Mouse (Mus musculus) forebrain, embryonic 16.5 days (tissue): ENCODE measurements around the gene Rap2a. TPM values are rescaled to one million over a fixed set of nuclear protein-coding genes. Genes with fewer than 3 reads are reported as not detected.

Experiments used
- ATAC-seq: fragments of 200-750 bp; cut with Nextera tagmentation; 2 replicates; pipeline ENCODE4 v1.8.0; 2017; ENCODE audit warnings: mild to moderate bottlenecking, moderate library complexity
- H3K27ac ChIP-seq: fragments of 300-500 bp; sonication (generic); 2 replicates; pipeline ENCODE4 v1.5.1; 2014; ENCODE audit warnings: low read length, control low read depth
- H3K27me3 ChIP-seq: fragments of 300-500 bp; sonication (generic); replicated peaks from 2 replicates; pipeline ENCODE4 v1.6.1; 2014; ENCODE audit warnings: low read length; ENCODE audit not compliant: control insufficient read depth, insufficient read depth
- H3K36me3 ChIP-seq: fragments of 300-500 bp; sonication (generic); 2 replicates; pipeline ENCODE4 v1.6.1; 2014; ENCODE audit not compliant: control insufficient read depth, insufficient read depth
- H3K4me1 ChIP-seq: fragments of 300-500 bp; sonication (generic); replicated peaks from 2 replicates; pipeline ENCODE4 v1.6.1; 2014; ENCODE audit warnings: low read length; ENCODE audit not compliant: control insufficient read depth, insufficient read depth
- H3K4me2 ChIP-seq: fragments of 300-500 bp; sonication (generic); 2 replicates; pipeline ENCODE4 v1.6.1; 2014; ENCODE audit warnings: mild to moderate bottlenecking, low read length, control low read depth
- H3K4me3 ChIP-seq: fragments of 300-500 bp; sonication (generic); replicated peaks from 2 replicates; pipeline ENCODE4 v1.5.1; 2014; ENCODE audit warnings: mild to moderate bottlenecking, low read length, control low read depth
- H3K9ac ChIP-seq: fragments of 300-500 bp; sonication (generic); replicated peaks from 2 replicates; pipeline ENCODE4 v1.6.1; 2014; ENCODE audit warnings: low read depth, low read length, control low read depth
- H3K9me3 ChIP-seq: fragments of 300-500 bp; sonication (generic); 2 replicates; pipeline ENCODE4 v1.6.1; 2016; ENCODE audit warnings: low read length; ENCODE audit not compliant: control insufficient read depth
- WGBS: fragments of 180-500 bp; shearing (Covaris S2); extraction: QIAGEN DNeasy Blood & Tissue Kit; methylation state at CpG from one replicate; pipeline ENCODE4 v1.1.7; 2014; 5-methylcytosine and 5-hydroxymethylcytosine counted together
- polyA plus RNA-seq: library from polyadenylated mRNA; unstranded; fragments of >200 nt; fragmentation: Nextera tagmentation; extraction: Ambion mirVana; gene quantifications from 2 replicates; pipeline ENCODE4 v1.2.1, GENCODE M21; 2015

Rap2a gene
- polyA plus RNA-seq, 1 experiment from 2014 or later: 19.9 TPM

DNA sequence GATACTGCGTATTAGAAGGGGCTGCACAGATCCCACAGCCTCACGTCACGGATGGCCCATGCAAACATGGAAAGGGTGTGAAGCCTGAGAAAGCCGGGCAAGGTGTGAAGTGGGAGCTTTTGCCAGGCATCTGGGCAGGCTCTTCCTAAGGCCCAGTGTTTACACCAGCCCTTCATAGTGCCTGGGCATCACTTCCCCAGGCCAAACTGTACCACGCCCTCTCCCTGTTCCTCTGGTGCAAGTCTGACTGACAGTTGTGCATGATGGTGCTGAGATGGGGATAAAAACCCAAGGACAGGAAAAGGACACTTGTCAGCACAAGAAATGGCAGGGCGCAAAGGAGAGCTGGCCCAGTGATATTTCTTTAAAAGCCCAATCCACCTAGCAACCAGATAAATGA lies 27.7 kb downstream of the Rap2a start:
- H3K9ac ChIP-seq: no peak overlapping the region
- no peaks in the 10 kb centered on the region for H3K36me3 ChIP-seq
- no peaks in the 10 kb centered on the region for H3K27me3 ChIP-seq
- H3K4me3 ChIP-seq: no peak overlapping the region
- 87% methylated on average over 6 of the region's 6 CpGs for WGBS
- no peak for ATAC-seq
- no peaks in the 10 kb centered on the region for H3K9me3 ChIP-seq
- H3K4me2 ChIP-seq: no peak overlapping the region
- H3K4me1 ChIP-seq: peaks cover 8% of the 10 kb centered on the region
- H3K27ac ChIP-seq: no peak overlapping the region

DNA sequence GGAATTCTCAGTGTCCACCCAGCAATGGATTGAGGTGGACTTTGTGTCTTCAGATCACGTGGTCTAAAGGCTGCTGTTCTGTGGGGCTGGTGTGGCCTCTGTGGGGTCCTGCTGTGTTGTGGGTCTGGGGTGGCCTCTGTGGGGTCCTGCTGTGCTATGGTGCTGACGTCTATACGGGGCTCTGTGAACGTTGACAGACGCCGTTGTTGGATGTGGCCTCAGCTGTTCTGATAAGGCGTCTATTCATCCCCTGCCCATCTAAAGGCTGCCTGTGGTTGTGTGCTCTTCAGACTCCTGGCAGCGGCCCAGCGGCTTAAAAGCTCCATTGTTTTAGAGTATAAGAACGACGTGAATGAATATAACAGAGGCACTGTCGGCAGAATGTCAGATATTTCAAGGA lies 29.3 kb downstream of the Rap2a start:
- Histone ChIP-seq H3K4me1 (peaks cover 8% of the 10 kb centered on the region), H3K27ac (no peak overlapping the region), H3K9me3 (no peaks in the 10 kb centered on the region), H3K4me2 (no peak overlapping the region), H3K36me3 (no peaks in the 10 kb centered on the region), H3K27me3 (no peaks in the 10 kb centered on the region), H3K9ac (no peak overlapping the region), H3K4me3 (no peak overlapping the region)
- peak; percentile 74 for ATAC-seq
- WGBS: 7% methylated on average over 12 of the region's 12 CpGs

- H3K9ac ChIP-seq: no peak overlapping the region
- ATAC-seq: no peak
- H3K27me3 ChIP-seq: no peaks in the 10 kb centered on the region
- H3K27ac ChIP-seq: no peak overlapping the region
- no peak overlapping the region for H3K4me3 ChIP-seq
- 87% methylated on average over 16 of the region's 16 CpGs for WGBS
- H3K36me3 ChIP-seq: no peaks in the 10 kb centered on the region
- H3K4me1 ChIP-seq: peaks cover 8% of the 10 kb centered on the region
- no peak overlapping the region for H3K4me2 ChIP-seq
- no peaks in the 10 kb centered on the region for H3K9me3 ChIP-seq
These were observed 30.5 kb downstream of the Rap2a start for GRCm38 (mm10) chr14:120508566-120509365.

DNA sequence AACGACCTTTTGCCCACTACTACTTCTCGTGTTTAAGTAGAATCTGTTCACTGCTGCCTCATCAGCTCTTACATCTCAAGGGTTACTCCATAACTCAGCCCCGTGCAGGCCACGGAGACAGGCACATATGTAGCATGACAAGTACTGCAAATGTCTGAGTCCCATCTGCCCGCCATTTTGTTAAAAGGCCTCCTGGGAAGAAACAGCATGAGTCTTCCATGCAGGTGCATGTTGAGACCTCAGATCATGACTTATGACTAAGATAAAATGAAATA lies 31.1 kb downstream of the Rap2a start:
- Histone ChIP-seq H3K9me3 (no peaks in the 10 kb centered on the region), H3K4me2 (no peak overlapping the region), H3K4me3 (no peak overlapping the region), H3K36me3 (no peaks in the 10 kb centered on the region), H3K4me1 (peaks cover 8% of the 10 kb centered on the region), H3K27ac (no peak overlapping the region), H3K27me3 (no peaks in the 10 kb centered on the region), H3K9ac (no peak overlapping the region)
- WGBS: 86% methylated on average over 5 of the region's 5 CpGs
- no peak for ATAC-seq

- 85% methylated on average over 5 of the region's 5 CpGs for WGBS
- Histone ChIP-seq H3K4me1 (peaks cover 8% of the 10 kb centered on the region), H3K9ac (no peak overlapping the region), H3K4me3 (no peak overlapping the region), H3K9me3 (no peaks in the 10 kb centered on the region), H3K27ac (no peak overlapping the region), H3K4me2 (no peak overlapping the region), H3K36me3 (no peaks in the 10 kb centered on the region), H3K27me3 (no peaks in the 10 kb centered on the region)
- no peak for ATAC-seq
These were observed 33.6 kb downstream of the Rap2a start for GRCm38 (mm10) chr14:120511821-120512220.

DNA sequence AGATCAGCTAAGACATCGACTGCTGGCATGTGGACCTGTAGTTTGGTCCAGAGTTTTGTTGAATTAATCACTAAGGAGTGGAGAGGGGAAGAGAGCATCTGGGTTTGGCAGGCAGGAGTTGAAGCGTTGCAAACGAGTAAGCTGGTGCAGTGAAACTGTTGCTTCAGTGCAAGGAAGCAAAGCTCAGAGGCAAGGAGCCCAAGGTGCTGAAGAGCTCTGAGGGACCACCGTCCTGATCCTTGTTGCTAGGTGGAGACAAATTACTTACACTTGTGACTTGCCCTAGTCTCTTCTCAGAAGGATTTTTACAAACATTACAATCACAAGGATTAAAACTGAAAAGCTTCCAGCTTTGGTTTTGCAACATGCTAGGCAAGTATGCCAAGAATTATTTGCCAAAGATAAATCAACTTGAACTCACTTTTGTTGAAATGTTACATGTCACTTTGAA lies 36.6 kb downstream of the Rap2a start:
- Histone ChIP-seq H3K4me3 (no peak overlapping the region), H3K9ac (no peak overlapping the region), H3K9me3 (no peaks in the 10 kb centered on the region), H3K27ac (no peak overlapping the region), H3K36me3 (no peaks in the 10 kb centered on the region), H3K4me1 (no peaks in the 10 kb centered on the region; the same call in 1 of the 2 replicates), H3K4me2 (no peak overlapping the region), H3K27me3 (no peaks in the 10 kb centered on the region)
- 49% methylated on average over 4 of the region's 4 CpGs for WGBS
- ATAC-seq: peak; percentile 43; the same call in 1 of the 2 replicates

DNA sequence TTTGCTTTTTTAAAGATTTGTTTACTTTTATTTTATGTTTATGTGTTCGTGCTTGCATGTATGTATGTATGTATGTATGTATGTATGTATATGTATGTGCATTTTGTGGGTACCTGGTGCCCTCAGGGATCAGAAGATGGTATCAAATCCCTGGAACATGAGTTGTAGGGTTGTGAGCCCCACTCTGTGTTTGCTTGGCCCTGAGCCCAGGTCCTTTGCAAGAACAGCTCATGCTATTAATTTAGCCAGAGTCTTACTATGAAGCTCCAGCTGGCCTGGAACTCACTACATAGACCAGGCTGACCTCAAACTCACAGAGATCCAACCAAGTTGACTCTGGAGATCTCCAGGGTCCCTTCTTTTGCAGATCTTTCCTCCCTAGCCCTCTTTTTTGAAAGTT lies 37.1 kb downstream of the Rap2a start:
- H3K9ac ChIP-seq: no peak overlapping the region
- H3K4me3 ChIP-seq: no peak overlapping the region
- H3K27me3 ChIP-seq: no peaks in the 10 kb centered on the region
- WGBS: 64% methylated on average over 1 of the region's 1 CpGs
- H3K4me2 ChIP-seq: no peak overlapping the region
- ATAC-seq: 0 out of 2 replicates have a peak, but pooled peaks have one; percentile 57
- H3K27ac ChIP-seq: no peak overlapping the region
- H3K36me3 ChIP-seq: no peaks in the 10 kb centered on the region
- no peaks in the 10 kb centered on the region for H3K9me3 ChIP-seq
- no peaks in the 10 kb centered on the region; the same call in 1 of the 2 replicates for H3K4me1 ChIP-seq

DNA sequence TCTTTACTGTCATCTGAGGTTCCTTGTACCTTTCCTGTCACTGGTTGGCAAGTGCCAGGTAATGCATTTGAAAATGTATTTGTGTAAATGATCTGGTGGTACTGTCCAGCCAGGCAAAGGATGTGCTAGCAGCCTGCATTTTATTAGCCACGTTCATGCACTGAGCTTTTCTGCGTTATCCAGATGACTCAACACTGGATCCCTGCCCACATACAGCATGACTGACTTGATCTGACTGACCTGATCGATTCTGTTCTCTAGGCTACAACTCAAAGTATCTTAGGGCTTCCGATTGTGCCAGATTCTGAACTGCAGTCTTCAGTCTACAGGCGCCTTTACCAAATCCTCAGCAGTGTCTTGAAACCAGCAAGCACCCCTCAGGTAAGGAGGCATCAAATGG lies 40.5 kb downstream of the Rap2a start:
- 88% methylated on average over 5 of the region's 5 CpGs for WGBS

DNA sequence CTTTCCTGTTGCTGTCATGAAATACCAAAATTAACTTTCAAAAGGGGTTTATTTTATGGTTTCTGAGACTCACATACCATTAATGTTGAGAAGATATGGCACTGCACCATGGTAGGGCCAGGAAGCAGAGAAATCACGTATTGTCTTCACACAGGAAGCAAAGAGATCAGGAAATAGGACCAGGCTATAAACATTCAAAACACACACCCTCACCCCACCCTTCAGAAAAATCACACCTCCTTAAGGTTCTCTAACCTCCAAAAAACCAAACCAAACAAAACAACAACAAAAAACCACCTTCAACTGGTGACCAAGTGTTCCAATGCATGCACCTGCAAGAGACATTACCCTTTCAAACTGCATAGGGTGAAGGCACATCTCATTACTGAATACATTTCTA lies 41.7 kb downstream of the Rap2a start:
- H3K4me2 ChIP-seq: no peak overlapping the region
- H3K4me1 ChIP-seq: no peaks in the 10 kb centered on the region; the same call in 1 of the 2 replicates
- H3K36me3 ChIP-seq: no peaks in the 10 kb centered on the region
- H3K27ac ChIP-seq: no peak overlapping the region
- H3K9me3 ChIP-seq: no peaks in the 10 kb centered on the region
- H3K9ac ChIP-seq: no peak overlapping the region
- WGBS: 74% methylated on average over 1 of the region's 1 CpGs
- no peaks in the 10 kb centered on the region for H3K27me3 ChIP-seq
- ATAC-seq: no peak
- no peak overlapping the region for H3K4me3 ChIP-seq

More for the DNA sequence above, 40.5 kb downstream of the Rap2a start:
- Histone ChIP-seq H3K36me3 (no peaks in the 10 kb centered on the region), H3K9ac (no peak overlapping the region), H3K4me1 (no peaks in the 10 kb centered on the region; the same call in 1 of the 2 replicates), H3K4me3 (no peak overlapping the region), H3K27me3 (no peaks in the 10 kb centered on the region), H3K27ac (no peak overlapping the region), H3K4me2 (no peak overlapping the region), H3K9me3 (no peaks in the 10 kb centered on the region)
- ATAC-seq: no peak
